Mouse (Mus musculus) heart, postnatal 0 days (tissue): Measurements from ENCODE around the gene Atoh1. TPM values are rescaled to one million over a fixed set of nuclear protein-coding genes. Genes with fewer than 3 reads are reported as not detected.

ENCODE experiments used
- ATAC-seq: fragments of 200-750 bp; cut with Nextera tagmentation; 2 replicates; pipeline ENCODE4 v1.8.0; 2017; ENCODE audit warnings: low read depth, moderate number of reproducible peaks, moderate library complexity; ENCODE audit not compliant: insufficient read depth
- DNase-seq: peaks from one replicate; pipeline ENCODE4 v3.0.0-alpha.2; 2016; ENCODE audit warnings: low spot score
- H3K27ac ChIP-seq: fragments of 300-500 bp; sonication (generic); 2 replicates; pipeline ENCODE4 v1.5.1; 2014; ENCODE audit warnings: low read depth, mild to moderate bottlenecking
- H3K27me3 ChIP-seq: fragments of 300-500 bp; sonication (generic); 2 replicates; pipeline ENCODE4 v1.6.1; 2014; ENCODE audit warnings: low read length, mixed read lengths; ENCODE audit not compliant: control insufficient read depth, insufficient read depth
- H3K36me3 ChIP-seq: fragments of 300-500 bp; sonication (generic); replicated peaks from 2 replicates; pipeline ENCODE4 v1.6.1; 2014; ENCODE audit warnings: low read length, mixed read lengths; ENCODE audit not compliant: control insufficient read depth, insufficient read depth
- H3K4me1 ChIP-seq: fragments of 300-500 bp; sonication (generic); 2 replicates; pipeline ENCODE4 v1.6.1; 2014; ENCODE audit warnings: antibody characterized with exemption; ENCODE audit not compliant: control insufficient read depth, insufficient read depth
- H3K4me2 ChIP-seq: fragments of 300-500 bp; sonication (generic); 2 replicates; pipeline ENCODE4 v1.6.1; 2014; ENCODE audit warnings: low read depth, mild to moderate bottlenecking, low read length, moderate library complexity
- H3K4me3 ChIP-seq: fragments of 300-500 bp; sonication (generic); 2 replicates; pipeline ENCODE4 v1.5.1; 2014; ENCODE audit warnings: low read depth, low read length
- H3K9ac ChIP-seq: fragments of 300-500 bp; sonication (generic); replicated peaks from 2 replicates; pipeline ENCODE4 v1.6.1; 2014; ENCODE audit warnings: low read depth, low read length, mixed read lengths
- H3K9me3 ChIP-seq: fragments of 300-500 bp; sonication (generic); replicated peaks from 2 replicates; pipeline ENCODE4 v1.6.1; 2016; ENCODE audit warnings: low read length; ENCODE audit not compliant: control insufficient read depth
- CTCF ChIP-seq: IDR thresholded peaks from 2 replicates; pipeline ENCODE4 v1.5.1; 2016; ENCODE audit warnings: antibody characterized with exemption, control low read depth, low read depth
- EP300 ChIP-seq: IDR thresholded peaks from 2 replicates; pipeline ENCODE4 v1.6.1; 2016; ENCODE audit warnings: antibody characterized with exemption, low read depth
- WGBS: fragments of 180-500 bp; shearing (Covaris S2); extraction: QIAGEN DNeasy Blood & Tissue Kit; methylation state at CpG from one replicate; pipeline ENCODE4 v1.1.7; 2014; 5-methylcytosine and 5-hydroxymethylcytosine counted together
- polyA plus RNA-seq: library from polyadenylated mRNA; unstranded; fragments of >200 nt; fragmentation: Nextera tagmentation; extraction: Ambion mirVana; gene quantifications from 2 replicates; pipeline ENCODE4 v1.2.1, GENCODE M21; 2015
- total RNA-seq: library from RNA; depleted of rRNA; stranded (reverse); fragments of >200 nt; gene quantifications from 2 replicates; pipeline ENCODE4 v1.2.3, GENCODE M21; 2014; ENCODE audit warnings: low replicate concordance; rRNA removed

The Atoh1 gene
- total RNA-seq (not detected in 2 replicates), polyA plus RNA-seq (not detected in 2 replicates)

GRCm38 (mm10) chr6:64728499-64729198, at the start of gene Atoh1:
Atoh1 (plus strand) TSS chr6:64729125.
- ATAC-seq (peak; percentile 88), DNase-seq (peak; percentile 28)
- Histone ChIP-seq H3K36me3 (no peaks in the 10 kb centered on the region), H3K4me3 (peak within 1 kb of the TSS; percentile 54), H3K4me1 (no peaks in the 10 kb centered on the region; the same call in 1 of the 2 replicates), H3K27ac (no peak within 1 kb of the TSS), H3K4me2 (peak within 1 kb of the TSS; percentile 87), H3K27me3 (peaks cover 66% of the 10 kb centered on the region), H3K9me3 (no peaks in the 10 kb centered on the region), H3K9ac (no peak within 1 kb of the TSS)
- WGBS: under 1% methylated on average over 34 of the region's 34 CpGs
- TF ChIP-seq CTCF (no peak), EP300 (no peak)

- no peak overlapping the region for H3K4me2 ChIP-seq
- DNase-seq (no peak), ATAC-seq (no peak)
- no peaks in the 10 kb centered on the region for H3K4me1 ChIP-seq
- no peak overlapping the region for H3K9ac ChIP-seq
- H3K27me3 ChIP-seq: peaks cover 13% of the 10 kb centered on the region; the same call in 1 of the 2 replicates
- H3K36me3 ChIP-seq: no peaks in the 10 kb centered on the region
- WGBS: 36% methylated on average over 9 of the region's 9 CpGs
- no peak overlapping the region for H3K4me3 ChIP-seq
- H3K9me3 ChIP-seq: no peaks in the 10 kb centered on the region
- H3K27ac ChIP-seq: no peak overlapping the region
- TF ChIP-seq EP300 (no peak), CTCF (peak; percentile 62)
Observed at GRCm38 (mm10) chr6:64683974-64684373, 45.0 kb upstream of the Atoh1 start.

GRCm38 (mm10) chr6:64684973-64685372, 44.0 kb upstream of the Atoh1 start:
- Histone ChIP-seq H3K36me3 (no peaks in the 10 kb centered on the region), H3K9ac (no peak overlapping the region), H3K27ac (no peak overlapping the region), H3K4me2 (no peak overlapping the region), H3K4me3 (no peak overlapping the region), H3K4me1 (no peaks in the 10 kb centered on the region), H3K27me3 (peaks cover 13% of the 10 kb centered on the region; the same call in 1 of the 2 replicates), H3K9me3 (no peaks in the 10 kb centered on the region)
- 7% methylated on average over 5 of the region's 5 CpGs for WGBS
- DNase-seq (no peak), ATAC-seq (no peak)
- TF ChIP-seq EP300 (no peak), CTCF (peak; percentile 62)

GRCm38 (mm10) chr6:64688181-64688944, 40.6 kb upstream of the Atoh1 start:
- TF ChIP-seq EP300: no peak
- no peak for TF ChIP-seq CTCF
- Histone ChIP-seq H3K4me2 (no peak overlapping the region), H3K4me3 (no peak overlapping the region), H3K36me3 (no peaks in the 10 kb centered on the region), H3K9me3 (no peaks in the 10 kb centered on the region), H3K9ac (no peak overlapping the region), H3K27ac (no peak overlapping the region), H3K4me1 (no peaks in the 10 kb centered on the region), H3K27me3 (peaks cover 13% of the 10 kb centered on the region; the same call in 1 of the 2 replicates)
- ATAC-seq (no peak), DNase-seq (no peak)
- 11% methylated on average over 19 of the region's 19 CpGs for WGBS

GRCm38 (mm10) chr6:64694688-64695087, 34.2 kb upstream of the Atoh1 start:
- no peak for DNase-seq
- Histone ChIP-seq H3K4me2 (no peak overlapping the region), H3K27me3 (no peaks in the 10 kb centered on the region), H3K36me3 (no peaks in the 10 kb centered on the region), H3K27ac (no peak overlapping the region), H3K4me3 (no peak overlapping the region), H3K9me3 (no peaks in the 10 kb centered on the region), H3K4me1 (no peaks in the 10 kb centered on the region), H3K9ac (no peak overlapping the region)
- ATAC-seq: no peak
- TF ChIP-seq CTCF (no peak), EP300 (no peak)
- 52% methylated on average over 7 of the region's 7 CpGs for WGBS
